Mouse (Mus musculus) megakaryocyte, embryonic 14.5 days (primary cell): Measurements from ENCODE around the gene Plac8.

Experiments
- FLI1 ChIP-seq: IDR thresholded peaks from 2 replicates; pipeline ENCODE4 v1.6.1; 2012; ENCODE audit warnings: low read length, inconsistent platforms, mixed read lengths
- GATA1 ChIP-seq: IDR thresholded peaks from 3 replicates; pipeline ENCODE4 v1.6.1; 2012; ENCODE audit warnings: mixed read lengths, low read length, inconsistent platforms, borderline replicate concordance

DNA sequence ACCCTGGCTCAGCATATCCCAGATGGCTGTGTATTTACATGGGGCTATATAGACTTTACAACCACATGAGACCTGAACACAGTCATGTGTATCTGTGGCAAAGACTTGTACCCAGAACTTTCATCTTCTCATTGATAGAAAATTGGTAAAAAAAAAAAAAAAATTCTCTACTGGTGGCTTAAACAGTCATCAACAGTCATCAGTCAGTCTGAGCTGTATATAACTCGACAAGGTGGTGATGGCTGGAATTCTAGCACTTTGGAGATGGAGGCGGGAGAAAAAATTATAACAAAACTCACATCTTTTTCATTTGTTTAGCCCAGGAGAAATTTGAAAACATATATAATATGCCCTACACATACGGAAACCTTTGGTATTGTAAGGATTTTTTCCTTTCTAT lies 3.2 kb downstream of the Plac8 start:
- no peak for TF ChIP-seq FLI1
- TF ChIP-seq GATA1 = no peak
